Mouse (Mus musculus) midbrain, embryonic 13.5 days (tissue): Measurements from ENCODE around the gene Rtn4rl1. TPM values are rescaled to one million over a fixed set of nuclear protein-coding genes. Genes with fewer than 3 reads are reported as not detected.

Source experiments
- ATAC-seq: fragments of 200-750 bp; cut with Nextera tagmentation; 2 replicates; pipeline ENCODE4 v1.8.0; 2017; ENCODE audit warnings: mild to moderate bottlenecking, moderate TSS enrichment, moderate library complexity
- H3K27ac ChIP-seq: fragments of 300-500 bp; sonication (generic); 2 replicates; pipeline ENCODE4 v1.5.1; 2015; ENCODE audit warnings: inconsistent platforms, mild to moderate bottlenecking, moderate library complexity
- H3K27me3 ChIP-seq: fragments of 300-500 bp; sonication (generic); 2 replicates; pipeline ENCODE4 v1.6.1; 2015; ENCODE audit warnings: mild to moderate bottlenecking, inconsistent platforms
- H3K36me3 ChIP-seq: fragments of 300-500 bp; sonication (generic); 2 replicates; pipeline ENCODE4 v1.6.1; 2015; ENCODE audit warnings: mild to moderate bottlenecking, inconsistent platforms
- H3K4me1 ChIP-seq: fragments of 300-500 bp; sonication (generic); replicated peaks from 2 replicates; pipeline ENCODE4 v1.6.1; 2015; ENCODE audit warnings: inconsistent platforms
- H3K4me2 ChIP-seq: fragments of 300-500 bp; sonication (generic); replicated peaks from 2 replicates; pipeline ENCODE4 v1.6.1; 2015; ENCODE audit warnings: moderate library complexity, mild to moderate bottlenecking, inconsistent platforms
- H3K4me3 ChIP-seq: fragments of 300-500 bp; sonication (generic); replicated peaks from 2 replicates; pipeline ENCODE4 v1.5.1; 2015; ENCODE audit warnings: mild to moderate bottlenecking, inconsistent platforms
- H3K9ac ChIP-seq: fragments of 300-500 bp; sonication (generic); replicated peaks from 2 replicates; pipeline ENCODE4 v1.6.1; 2015; ENCODE audit warnings: mild to moderate bottlenecking, inconsistent platforms
- H3K9me3 ChIP-seq: fragments of 300-500 bp; sonication (generic); 2 replicates; pipeline ENCODE4 v1.6.1; 2016; ENCODE audit warnings: mild to moderate bottlenecking, inconsistent platforms
- WGBS: fragments of 180-500 bp; shearing (Covaris S2); methylation state at CpG from one replicate; pipeline ENCODE4 v1.1.7; 2015; 5-methylcytosine and 5-hydroxymethylcytosine counted together
- polyA plus RNA-seq: library from polyadenylated mRNA; unstranded; fragments of >200 nt; fragmentation: Nextera tagmentation; extraction: Ambion mirVana; gene quantifications from 2 replicates; pipeline ENCODE4 v1.2.1, GENCODE M21; 2015

Rtn4rl1 gene
- polyA plus RNA-seq, 1 experiment from 2014 or later, result 12.7 TPM

DNA sequence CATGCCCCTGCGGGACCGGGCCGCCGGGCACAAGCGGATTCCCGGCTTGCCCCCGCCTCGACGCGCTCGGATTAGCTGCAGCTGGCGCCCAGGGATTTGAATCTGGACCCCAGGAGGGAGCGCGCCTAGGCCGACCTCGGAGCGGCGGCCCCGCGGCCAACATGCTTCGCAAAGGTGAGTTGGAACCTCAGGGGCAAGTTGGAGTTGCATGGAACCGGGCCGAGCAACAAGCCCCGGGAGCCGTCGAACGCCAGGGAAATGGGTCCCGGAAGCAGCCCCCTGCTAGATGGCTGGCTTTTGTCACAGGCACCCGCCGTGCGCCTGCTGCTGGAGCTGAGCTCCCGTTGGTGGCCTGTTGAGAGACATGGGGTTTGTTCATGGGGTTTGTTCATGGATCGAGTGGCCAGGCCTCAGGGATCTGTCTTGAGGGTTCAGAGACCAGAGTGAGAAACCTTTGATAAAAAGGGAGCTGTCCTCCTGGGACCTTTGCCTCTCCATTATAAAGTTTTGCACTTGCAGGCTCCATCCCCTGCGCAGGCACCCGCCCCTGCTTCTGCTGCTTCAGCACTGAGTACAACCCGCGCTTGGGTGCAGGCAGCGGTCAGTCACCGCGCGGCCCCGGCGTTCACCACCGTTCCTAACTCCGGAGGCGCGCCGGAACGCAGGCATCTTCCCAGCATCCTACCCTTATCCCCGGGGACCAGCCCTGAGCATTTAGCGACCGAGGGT, 702 bp downstream of the Rtn4rl1 start:
- peaks cover 86% of the 10 kb centered on the region for H3K4me1 ChIP-seq
- under 1% methylated on average over 52 of the region's 52 CpGs for WGBS
- ATAC-seq, result no peak
- peak overlapping the region; percentile 64 for H3K4me3 ChIP-seq
- no peaks in the 10 kb centered on the region for H3K36me3 ChIP-seq
- peak overlapping the region; percentile 80 for H3K27ac ChIP-seq
- H3K9ac ChIP-seq, result peak overlapping the region; percentile 78
- H3K4me2 ChIP-seq, result peak overlapping the region; percentile 79
- H3K27me3 ChIP-seq, result peaks cover 69% of the 10 kb centered on the region
- H3K9me3 ChIP-seq, result no peaks in the 10 kb centered on the region

DNA sequence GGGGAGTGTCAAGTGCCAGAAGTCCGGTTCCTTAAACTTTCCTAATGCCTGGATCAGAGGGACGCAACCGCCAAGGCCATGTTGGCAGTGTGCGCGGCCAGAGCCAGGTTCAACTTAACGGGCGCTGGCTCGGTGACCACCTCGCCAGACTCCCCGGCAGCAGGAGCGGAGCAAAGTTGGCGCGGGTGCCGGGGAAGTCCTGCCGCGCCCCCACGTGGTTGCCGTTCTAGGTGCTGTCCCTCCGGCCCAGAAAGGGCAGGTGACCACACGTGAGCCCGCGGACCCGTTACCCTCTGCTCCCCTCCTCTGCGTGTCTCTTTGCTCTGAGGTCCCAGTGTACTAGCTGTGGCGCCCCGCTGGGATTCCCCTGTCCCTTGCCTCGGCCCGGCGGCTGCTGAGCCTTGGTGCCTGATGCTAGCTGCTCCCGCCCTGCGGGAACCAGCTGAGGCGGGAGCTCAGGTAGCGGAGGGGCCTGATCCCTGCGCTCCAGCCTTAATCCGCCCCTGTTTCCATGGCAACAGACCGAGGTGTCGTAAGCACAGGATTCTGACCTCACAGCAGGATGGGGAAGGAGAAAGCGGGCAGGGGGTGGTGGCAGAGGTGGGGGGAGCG, 1.4 kb downstream of the Rtn4rl1 start:
- H3K4me2 ChIP-seq, result peak overlapping the region; percentile 79
- peaks cover 69% of the 10 kb centered on the region for H3K27me3 ChIP-seq
- H3K9ac ChIP-seq, result peak overlapping the region; percentile 78
- ATAC-seq, result peak; percentile 43
- H3K27ac ChIP-seq, result peak overlapping the region; percentile 80
- under 1% methylated on average over 39 of the region's 39 CpGs for WGBS
- no peaks in the 10 kb centered on the region for H3K9me3 ChIP-seq
- peaks cover 79% of the 10 kb centered on the region for H3K4me1 ChIP-seq
- peak overlapping the region; percentile 64 for H3K4me3 ChIP-seq
- 0 out of 2 replicates have a peak, but pooled peaks cover 3% of the 10 kb centered on the region for H3K36me3 ChIP-seq

DNA sequence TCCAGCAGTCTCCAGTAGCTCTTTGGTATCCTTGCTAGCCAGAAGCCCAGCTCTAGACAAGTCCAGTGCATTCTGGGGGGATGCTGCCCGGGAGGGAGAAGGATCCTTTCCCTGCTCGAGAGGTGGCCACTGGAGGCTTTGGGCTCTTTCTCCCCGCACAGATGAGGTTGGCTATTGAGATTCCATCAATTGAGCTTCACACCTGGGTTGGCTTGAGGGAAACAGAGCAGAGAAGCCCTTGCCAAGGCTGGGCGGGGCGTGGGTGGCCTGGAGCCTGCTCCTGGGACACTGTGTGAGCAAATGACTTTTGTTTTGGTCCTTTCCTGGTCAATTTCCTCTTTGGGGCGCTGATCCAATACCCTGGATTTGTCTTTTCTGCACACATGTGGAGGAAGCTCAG, 2.5 kb downstream of the Rtn4rl1 start:
- WGBS, result 45% methylated on average over 6 of the region's 6 CpGs
- 0 out of 2 replicates have a peak, but pooled peaks cover 3% of the 10 kb centered on the region for H3K36me3 ChIP-seq
- peak overlapping the region; percentile 56 for H3K9ac ChIP-seq
- H3K27me3 ChIP-seq, result peaks cover 66% of the 10 kb centered on the region
- no peak for ATAC-seq
- peaks cover 81% of the 10 kb centered on the region for H3K4me1 ChIP-seq
- H3K9me3 ChIP-seq, result no peaks in the 10 kb centered on the region
- peak overlapping the region; percentile 80 for H3K27ac ChIP-seq
- peak overlapping the region; percentile 64 for H3K4me3 ChIP-seq
- peak overlapping the region; percentile 79 for H3K4me2 ChIP-seq

DNA sequence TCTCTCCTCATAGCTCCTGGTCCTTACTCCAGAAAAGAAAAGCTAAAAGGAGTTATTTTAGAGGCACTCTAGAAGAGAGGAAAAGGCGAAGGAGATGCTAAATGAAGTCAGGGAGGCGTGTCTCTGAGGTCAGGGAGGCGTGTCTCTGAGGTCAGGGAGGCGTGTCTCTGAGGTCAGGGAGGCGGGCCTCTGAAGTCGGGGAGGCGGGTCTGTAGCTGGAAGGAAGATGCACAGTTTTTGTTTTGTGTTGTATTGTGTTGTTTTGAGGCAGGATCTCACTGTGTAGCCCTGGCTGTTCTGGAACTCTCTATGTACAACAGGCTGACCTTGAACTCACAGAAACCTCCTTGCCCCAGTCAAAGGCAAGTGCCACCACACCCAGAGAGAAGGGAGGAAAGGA, 4.4 kb downstream of the Rtn4rl1 start:
- Histone ChIP-seq H3K9me3 (no peaks in the 10 kb centered on the region), H3K4me2 (0 out of 2 replicates have a peak overlapping the region, but pooled peaks have one; percentile 31), H3K36me3 (0 out of 2 replicates have a peak, but pooled peaks cover 3% of the 10 kb centered on the region), H3K27ac (no peak overlapping the region), H3K4me3 (no peak overlapping the region), H3K9ac (no peak overlapping the region), H3K4me1 (peaks cover 81% of the 10 kb centered on the region), H3K27me3 (peaks cover 48% of the 10 kb centered on the region)
- no peak for ATAC-seq
- WGBS, result 34% methylated on average over 7 of the region's 7 CpGs

DNA sequence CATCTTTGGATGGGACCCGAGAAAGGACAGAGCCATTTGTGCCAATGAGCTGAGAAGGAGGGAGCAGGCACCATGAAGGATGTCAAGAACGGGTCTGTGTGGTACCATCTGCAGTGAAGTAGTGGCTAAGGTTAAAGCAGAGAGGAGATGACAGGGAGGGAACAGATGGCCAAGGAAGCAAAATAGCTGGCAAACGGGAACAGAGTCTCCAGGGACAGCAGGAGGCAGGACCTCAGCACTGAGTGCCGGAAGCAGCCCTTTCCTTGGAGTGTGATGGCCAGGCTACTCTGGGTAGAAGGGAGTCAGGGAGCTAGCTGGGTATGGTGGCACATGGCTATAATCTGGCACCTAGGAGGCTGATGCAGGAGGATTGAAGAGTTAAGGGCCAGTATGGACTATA, 5.2 kb downstream of the Rtn4rl1 start:
- Histone ChIP-seq H3K9me3 (no peaks in the 10 kb centered on the region), H3K4me1 (peaks cover 80% of the 10 kb centered on the region), H3K4me3 (no peak overlapping the region), H3K4me2 (no peak overlapping the region), H3K27me3 (peaks cover 40% of the 10 kb centered on the region), H3K27ac (no peak overlapping the region), H3K36me3 (0 out of 2 replicates have a peak, but pooled peaks cover 3% of the 10 kb centered on the region), H3K9ac (no peak overlapping the region)
- WGBS, result 63% methylated on average over 4 of the region's 4 CpGs
- no peak for ATAC-seq

DNA sequence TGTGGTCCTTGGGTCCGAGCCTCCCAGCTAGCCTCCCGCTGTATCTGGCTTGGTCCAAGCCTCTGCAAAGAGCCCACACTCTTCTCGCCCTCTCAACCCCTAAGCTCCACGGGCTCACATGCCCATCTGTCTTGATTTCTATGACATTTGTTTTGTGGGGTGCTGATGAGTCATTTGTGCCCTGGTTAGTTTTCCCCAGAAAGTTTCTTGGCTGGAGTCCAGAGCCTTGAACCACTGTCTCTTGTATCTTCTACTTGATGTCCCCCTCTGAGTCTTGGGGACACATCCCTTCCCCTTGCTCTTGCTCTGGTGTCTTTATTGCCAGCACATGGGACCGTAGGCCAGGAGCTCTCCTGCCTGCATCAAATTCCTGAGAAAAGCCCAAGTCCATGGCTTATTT, 6.4 kb downstream of the Rtn4rl1 start:
- H3K27me3 ChIP-seq, result peaks cover 28% of the 10 kb centered on the region
- WGBS, result 87% methylated on average over 5 of the region's 5 CpGs
- H3K36me3 ChIP-seq, result 0 out of 2 replicates have a peak, but pooled peaks cover 3% of the 10 kb centered on the region
- no peak overlapping the region for H3K4me2 ChIP-seq
- peaks cover 78% of the 10 kb centered on the region for H3K4me1 ChIP-seq
- no peak overlapping the region for H3K9ac ChIP-seq
- no peak overlapping the region for H3K4me3 ChIP-seq
- no peak for ATAC-seq
- no peak overlapping the region for H3K27ac ChIP-seq
- H3K9me3 ChIP-seq, result no peaks in the 10 kb centered on the region

DNA sequence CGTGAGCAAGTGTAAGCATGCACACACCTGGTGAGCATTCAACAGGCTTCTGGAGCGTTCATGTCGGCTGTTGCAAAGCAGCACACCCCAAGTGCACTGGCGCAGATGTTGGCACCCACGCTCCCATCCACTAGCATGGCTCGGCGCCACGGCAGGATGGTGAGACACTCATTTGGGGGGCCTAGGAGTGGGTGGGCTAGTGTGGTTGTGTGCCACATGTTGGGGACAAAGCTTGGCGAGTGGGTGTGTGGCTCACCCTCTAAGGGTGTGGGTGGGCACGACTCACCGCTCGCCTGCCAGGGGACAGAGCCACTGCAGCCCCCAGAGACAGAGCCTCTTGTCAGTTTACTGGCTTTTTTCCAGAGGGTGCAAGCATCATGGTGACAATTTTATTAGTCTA, 7.4 kb downstream of the Rtn4rl1 start:
- Histone ChIP-seq H3K4me3 (no peak overlapping the region), H3K9me3 (no peaks in the 10 kb centered on the region), H3K4me2 (no peak overlapping the region), H3K27ac (peak overlapping the region; percentile 11), H3K4me1 (peaks cover 77% of the 10 kb centered on the region), H3K36me3 (0 out of 2 replicates have a peak, but pooled peaks cover 3% of the 10 kb centered on the region), H3K9ac (no peak overlapping the region), H3K27me3 (peaks cover 18% of the 10 kb centered on the region)
- ATAC-seq, result no peak
- 93% methylated on average over 12 of the region's 12 CpGs for WGBS

DNA sequence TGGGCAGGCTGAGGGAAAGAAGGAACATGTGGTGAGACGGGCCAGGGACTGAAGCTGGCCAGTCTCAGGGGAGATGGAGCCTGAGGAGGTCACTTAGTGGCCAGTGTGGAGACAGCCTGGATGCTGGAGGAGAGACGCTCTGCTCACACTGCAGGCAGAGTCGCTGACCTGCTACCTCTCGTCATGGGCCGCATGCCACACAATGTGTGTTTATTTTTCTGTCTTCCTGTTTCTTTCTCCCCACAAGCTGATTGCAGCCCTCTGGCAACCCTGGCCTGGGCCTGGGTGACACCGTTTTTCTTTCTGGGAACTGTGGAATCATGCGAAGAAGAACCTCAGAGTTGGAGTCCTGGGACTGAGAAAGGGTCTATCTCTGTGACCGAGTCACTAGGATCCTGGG, 8.1 kb downstream of the Rtn4rl1 start:
- H3K9me3 ChIP-seq, result no peaks in the 10 kb centered on the region
- peaks cover 74% of the 10 kb centered on the region for H3K4me1 ChIP-seq
- peak overlapping the region; percentile 11 for H3K27ac ChIP-seq
- ATAC-seq, result no peak
- H3K36me3 ChIP-seq, result 0 out of 2 replicates have a peak, but pooled peaks cover 3% of the 10 kb centered on the region
- H3K27me3 ChIP-seq, result peaks cover 10% of the 10 kb centered on the region
- H3K4me2 ChIP-seq, result no peak overlapping the region
- no peak overlapping the region for H3K9ac ChIP-seq
- 62% methylated on average over 8 of the region's 8 CpGs for WGBS
- H3K4me3 ChIP-seq, result no peak overlapping the region

DNA sequence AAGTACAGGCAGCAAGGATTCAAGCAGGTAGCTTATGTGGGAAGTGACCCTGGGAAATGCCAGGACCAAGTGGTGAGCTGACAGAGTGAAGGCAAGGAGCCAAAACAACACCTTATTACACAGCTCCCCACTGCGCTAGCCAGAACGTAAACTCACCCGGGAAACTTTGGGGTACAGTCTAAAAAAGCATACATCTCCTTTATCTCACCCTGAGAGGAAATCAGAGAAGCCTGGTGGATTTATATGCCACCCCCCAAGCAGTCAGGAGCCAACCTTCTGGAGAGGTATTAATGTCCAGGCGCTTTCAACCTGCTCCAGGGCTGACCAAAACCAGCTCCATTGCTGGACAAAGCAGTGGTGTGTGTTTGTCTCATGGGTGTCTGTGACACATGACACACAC, 10.3 kb downstream of the Rtn4rl1 start:
- H3K9me3 ChIP-seq, result no peaks in the 10 kb centered on the region
- 87% methylated on average over 4 of the region's 4 CpGs for WGBS
- peak overlapping the region; percentile 56; the same call in 1 of the 2 replicates for H3K27ac ChIP-seq
- no peak for ATAC-seq
- H3K4me2 ChIP-seq, result no peak overlapping the region
- H3K27me3 ChIP-seq, result no peaks in the 10 kb centered on the region
- no peak overlapping the region for H3K4me3 ChIP-seq
- H3K36me3 ChIP-seq, result 0 out of 2 replicates have a peak, but pooled peaks cover 3% of the 10 kb centered on the region
- no peak overlapping the region for H3K9ac ChIP-seq
- peaks cover 67% of the 10 kb centered on the region for H3K4me1 ChIP-seq

DNA sequence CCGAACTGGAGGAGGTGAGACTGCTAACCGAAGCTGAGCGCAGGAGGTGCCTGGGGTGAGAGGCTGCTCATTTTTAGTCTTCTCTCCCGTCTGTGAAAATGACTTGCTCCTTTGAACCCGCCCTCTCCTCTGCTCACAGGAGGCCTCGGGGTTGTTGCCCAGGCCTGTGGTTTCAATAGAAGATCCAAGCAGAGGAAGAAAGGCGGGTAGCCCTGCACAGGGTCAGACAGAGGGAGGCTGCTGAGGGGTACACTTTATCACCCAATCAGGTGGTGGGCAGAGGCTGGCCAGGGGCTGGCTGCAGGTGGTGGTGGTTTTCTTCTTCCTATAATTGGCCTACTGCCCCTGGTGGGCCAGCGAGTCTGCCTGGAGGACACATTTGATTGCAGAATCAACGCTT, 10.9 kb downstream of the Rtn4rl1 start:
- Histone ChIP-seq H3K4me3 (no peak overlapping the region), H3K27me3 (no peaks in the 10 kb centered on the region), H3K36me3 (0 out of 2 replicates have a peak, but pooled peaks cover 1% of the 10 kb centered on the region), H3K4me2 (no peak overlapping the region), H3K9me3 (no peaks in the 10 kb centered on the region), H3K27ac (peak overlapping the region; percentile 56), H3K9ac (no peak overlapping the region), H3K4me1 (peaks cover 72% of the 10 kb centered on the region)
- ATAC-seq, result no peak
- WGBS, result 36% methylated on average over 9 of the region's 9 CpGs

DNA sequence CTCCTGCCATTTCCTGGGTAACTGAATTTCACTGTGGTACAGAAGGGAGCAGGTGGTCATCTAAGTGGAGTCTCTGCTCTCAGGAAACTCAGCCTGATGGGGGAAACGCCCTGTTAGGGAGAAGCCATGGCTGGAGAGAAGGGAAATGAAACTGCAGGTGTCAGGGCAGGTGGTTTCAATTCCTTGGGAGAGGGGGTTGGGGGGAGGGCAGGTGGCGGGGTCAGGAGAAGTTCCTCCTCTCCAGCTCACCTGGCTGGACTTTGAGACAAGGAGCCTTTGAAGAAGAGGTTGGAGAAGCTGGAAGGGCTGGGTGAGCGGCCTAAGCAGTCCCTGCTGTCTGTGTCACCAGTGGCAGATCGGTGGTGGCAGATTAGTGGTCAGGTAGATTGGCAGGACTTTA, 12.8 kb downstream of the Rtn4rl1 start:
- Histone ChIP-seq H3K4me2 (no peak overlapping the region), H3K36me3 (no peaks in the 10 kb centered on the region), H3K9me3 (no peaks in the 10 kb centered on the region), H3K4me3 (no peak overlapping the region), H3K9ac (no peak overlapping the region), H3K27me3 (no peaks in the 10 kb centered on the region), H3K27ac (no peak overlapping the region), H3K4me1 (peaks cover 79% of the 10 kb centered on the region)
- ATAC-seq, result no peak
- 79% methylated on average over 4 of the region's 4 CpGs for WGBS

DNA sequence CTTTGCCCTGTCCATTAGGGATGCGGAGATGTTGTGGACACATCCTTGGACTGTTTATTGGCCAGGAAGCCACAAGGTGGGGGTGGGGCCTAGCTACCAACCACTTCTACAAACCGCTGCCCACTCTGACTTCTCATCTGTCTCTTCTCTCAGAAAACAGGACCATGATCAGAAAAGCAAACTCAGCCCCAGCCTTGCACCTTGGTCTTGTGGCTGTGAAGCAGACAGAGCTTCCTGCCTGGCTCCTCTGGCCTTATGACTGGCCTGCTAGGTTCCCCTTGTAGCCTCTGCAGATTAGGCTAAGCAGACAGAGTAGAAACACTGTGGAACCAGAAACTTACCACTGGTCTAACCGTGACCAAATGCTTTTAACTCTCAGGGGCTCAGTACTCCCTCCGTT, 15.8 kb downstream of the Rtn4rl1 start:
- Histone ChIP-seq H3K4me3 (no peak overlapping the region), H3K27me3 (no peaks in the 10 kb centered on the region), H3K4me2 (no peak overlapping the region), H3K4me1 (peaks cover 81% of the 10 kb centered on the region), H3K9me3 (no peaks in the 10 kb centered on the region), H3K9ac (no peak overlapping the region), H3K27ac (peak overlapping the region; percentile 86), H3K36me3 (no peaks in the 10 kb centered on the region)
- WGBS, result 60% methylated on average over 4 of the region's 4 CpGs
- no peak for ATAC-seq
